Mouse (Mus musculus) liver, postnatal 0 days (tissue): Measurements from ENCODE around the gene Syn3.

ENCODE experiments used
- CTCF ChIP-seq: sonication (generic); IDR thresholded peaks from 2 replicates; pipeline ENCODE4 v1.5.1; 2016; ENCODE audit warnings: antibody characterized with exemption, low read depth
- EP300 ChIP-seq: IDR thresholded peaks from 2 replicates; pipeline ENCODE4 v1.6.1; 2016; ENCODE audit warnings: antibody characterized with exemption, low read depth, mild to moderate bottlenecking

- TF ChIP-seq EP300 (no peak), CTCF (no peak)
Measured at GRCm38 (mm10) chr10:86343931-86344330, 154.8 kb downstream of the Syn3 start.
